In genomic region chrX:13242320-13243096, GRCm38 (mm10) we compare ENCODE assay signal across 7 mouse cellular contexts. TPM values are rescaled to one million over a fixed set of nuclear protein-coding genes. Genes with fewer than 3 reads are reported as not detected.
DNase-seq lines count a peak whose midpoint lies in the region; ATAC-seq lines count a peak whose summit lies in the region.

No protein-coding gene starts in this region.

- no peaks in the 10 kb centered on the region for H3K4me1 ChIP-seq in embryonic facial prominence, embryonic 11.5 days (ENCODE audit: control insufficient read depth, insufficient read depth, low read length)
- H3K4me1 ChIP-seq in limb, embryonic 11.5 days (ENCODE audit: control insufficient read depth, insufficient read depth, low read length): no peaks in the 10 kb centered on the region
- peaks cover 20% of the 10 kb centered on the region for H3K4me1 ChIP-seq in midbrain, embryonic 13.5 days (replicated peaks)

- no peaks in the 10 kb centered on the region for H3K9me3 ChIP-seq in embryonic facial prominence, embryonic 11.5 days (replicated peaks; ENCODE audit: control insufficient read depth, low read length)
- no peaks in the 10 kb centered on the region for H3K9me3 ChIP-seq in limb, embryonic 11.5 days (ENCODE audit: control insufficient read depth, low read length)
- H3K9me3 ChIP-seq in midbrain, embryonic 13.5 days: no peaks in the 10 kb centered on the region

- H3K4me2 ChIP-seq in embryonic facial prominence, embryonic 11.5 days (ENCODE audit: low read depth, low read length): peak overlapping the region; percentile 42
- H3K4me2 ChIP-seq in limb, embryonic 11.5 days (ENCODE audit: low read depth, severe bottlenecking): peak overlapping the region; percentile 54
- H3K4me2 ChIP-seq in midbrain, embryonic 13.5 days (replicated peaks): peak overlapping the region; percentile 57

- H3K4me3 ChIP-seq in embryonic facial prominence, embryonic 11.5 days (ENCODE audit: low read depth, low read length): peak overlapping the region; percentile 27
- peak overlapping the region; percentile 31 for H3K4me3 ChIP-seq in limb, embryonic 11.5 days (ENCODE audit: low read depth, low read length)
- peak overlapping the region; percentile 41 for H3K4me3 ChIP-seq in midbrain, embryonic 13.5 days (replicated peaks)

- 15% methylated on average over 24 of the region's 24 CpGs for WGBS in embryonic facial prominence, embryonic 11.5 days
- 13% methylated on average over 24 of the region's 24 CpGs for WGBS in limb, embryonic 11.5 days
- 17% methylated on average over 24 of the region's 24 CpGs for WGBS in midbrain, embryonic 13.5 days

- ATAC-seq in embryonic facial prominence, embryonic 11.5 days (replicated peaks; ENCODE audit: insufficient number of reproducible peaks, low FRiP score, low TSS enrichment, low read depth): peak; percentile 96
- ATAC-seq in limb, embryonic 11.5 days (ENCODE audit: insufficient number of reproducible peaks, low FRiP score, low TSS enrichment, low read depth): peak; percentile 91
- ATAC-seq in midbrain, embryonic 13.5 days: peak; percentile 95

- peak overlapping the region; percentile 69 for H3K9ac ChIP-seq in embryonic facial prominence, embryonic 11.5 days (replicated peaks; ENCODE audit: low read length)
- peak overlapping the region; percentile 74 for H3K9ac ChIP-seq in limb, embryonic 11.5 days (ENCODE audit: low read length)
- peak overlapping the region; percentile 70 for H3K9ac ChIP-seq in midbrain, embryonic 13.5 days (replicated peaks)

- no peaks in the 10 kb centered on the region for H3K36me3 ChIP-seq in embryonic facial prominence, embryonic 11.5 days (replicated peaks; ENCODE audit: control insufficient read depth, insufficient read depth, low read depth, low read length)
- H3K36me3 ChIP-seq in limb, embryonic 11.5 days (ENCODE audit: control insufficient read depth, insufficient read depth, low read length): no peaks in the 10 kb centered on the region
- H3K36me3 ChIP-seq in midbrain, embryonic 13.5 days: no peaks in the 10 kb centered on the region

- H3K27me3 ChIP-seq in embryonic facial prominence, embryonic 11.5 days (ENCODE audit: control insufficient read depth, insufficient read depth, low read length): no peaks in the 10 kb centered on the region
- H3K27me3 ChIP-seq in limb, embryonic 11.5 days (ENCODE audit: control insufficient read depth, insufficient read depth, low read length): no peaks in the 10 kb centered on the region
- H3K27me3 ChIP-seq in midbrain, embryonic 13.5 days: peaks cover 41% of the 10 kb centered on the region; the same call in 1 of the 2 replicates

- H3K27ac ChIP-seq in embryonic facial prominence, embryonic 11.5 days (replicated peaks; ENCODE audit: low read depth, low read length): peak overlapping the region; percentile 89
- peak overlapping the region; percentile 96 for H3K27ac ChIP-seq in limb, embryonic 11.5 days (replicated peaks; ENCODE audit: low read depth, low read length)
- peak overlapping the region; percentile 97 for H3K27ac ChIP-seq in midbrain, embryonic 13.5 days

- peak; percentile 85 for DNase-seq in adrenal gland, postnatal 10 days
- DNase-seq in embryonic facial prominence, embryonic 11.5 days (ENCODE audit: low spot score): peak; percentile 90
- DNase-seq in heart, adult 11 months: peak; percentile 99
- DNase-seq in kidney, adult 18-20 months: peak; percentile 87
- peak; percentile 87 for DNase-seq in limb, embryonic 11.5 days (ENCODE audit: low spot score)
- DNase-seq in spleen, adult 18-20 months: peak; percentile 64 to 69

RNA-seq across cellular contexts. Expression of gene Ddx3x, which starts 38.3 kb away (rescaled TPM):
- total RNA-seq in adrenal gland, postnatal 10 days (2021): 100 to 1,000 TPM; 267 to 278 TPM
- polyA plus RNA-seq in embryonic facial prominence, embryonic 11.5 days (2014; fragmentation: Nextera tagmentation; extraction: Ambion mirVana): 196 and 219 TPM in 2 replicates
- 190 and 215 TPM in 2 replicates for polyA plus RNA-seq in limb, embryonic 11.5 days (2014; fragmentation: Nextera tagmentation; extraction: Ambion mirVana)
- polyA plus RNA-seq in midbrain, embryonic 13.5 days (2015; fragmentation: Nextera tagmentation; extraction: Ambion mirVana): 128 and 144 TPM in 2 replicates

Comparison
In these comparisons a context has a peak if more than half of its experiments do, and no peak if none do; other contexts are left out.
1. Peak in every context shown above with its lines: DNase-seq, ATAC-seq, H3K4me3 ChIP-seq and H3K27ac ChIP-seq.